Mouse (Mus musculus) kidney, adult 2 months (tissue): ENCODE measurements around the gene Cngb1.

Experiments used
- CTCF ChIP-seq: fragments of 200-500 bp; conservative IDR thresholded peaks from 2 replicates; pipeline ENCODE4 v1.5.1; 2011; ENCODE audit warnings: low read depth, mild to moderate bottlenecking, control low read depth, low read length, moderate library complexity, mixed read lengths; ENCODE audit not compliant: insufficient read depth, insufficient read length
- POLR2A ChIP-seq: fragments of 200-500 bp; IDR thresholded peaks from one replicate; pipeline ENCODE4 v1.6.1; 2011; ENCODE audit warnings: low read depth, low read length, control low read depth

DNA sequence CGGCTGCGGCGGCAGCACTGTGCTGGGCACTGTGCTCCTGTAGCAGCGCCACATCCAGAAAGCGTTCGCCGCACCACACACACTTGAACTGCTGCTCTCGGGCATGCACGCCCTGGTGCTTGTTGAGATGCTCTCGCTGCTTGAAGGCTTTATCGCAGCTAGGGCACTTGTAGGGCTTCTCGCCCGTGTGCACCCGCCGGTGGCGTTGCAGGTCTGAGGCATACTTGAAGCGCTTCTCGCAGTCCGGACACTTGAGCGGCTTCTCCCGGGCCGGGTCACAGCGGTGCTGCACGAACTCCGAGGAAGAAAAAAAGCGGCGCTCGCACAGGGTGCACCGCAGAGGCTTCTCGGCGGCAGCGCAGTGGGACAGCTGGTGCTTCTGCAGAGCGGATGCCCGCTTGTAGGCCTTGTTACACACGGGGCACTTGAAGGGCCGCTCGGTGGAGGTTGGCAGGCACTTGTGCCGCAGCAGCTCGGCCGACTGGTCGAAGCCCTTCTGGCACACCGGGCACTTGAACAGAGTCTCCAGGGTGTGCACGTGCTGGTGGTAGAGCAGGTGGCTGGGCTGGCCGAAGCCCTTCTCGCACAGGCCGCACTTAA lies 21.6 kb upstream of the Cngb1 start:
- no peak for TF ChIP-seq POLR2A
- TF ChIP-seq CTCF, result no peak
